Mouse (Mus musculus) NIH3T3 (cell line): ENCODE measurements around the gene Rps6ka5.

ENCODE experiments used
- DNase-seq: peaks from one replicate; pipeline ENCODE4 v3.0.0-alpha.2; 2012; ENCODE audit warnings: low read depth

The Rps6ka5 gene

GRCm38 (mm10) chr12:100594700-100595099 lies 132.1 kb downstream of the Rps6ka5 start:
- DNase-seq: no peak

GRCm38 (mm10) chr12:100586601-100587000 lies 140.2 kb downstream of the Rps6ka5 start:
- DNase-seq: no peak

GRCm38 (mm10) chr12:100579221-100579620 lies 147.6 kb downstream of the Rps6ka5 start:
- DNase-seq: no peak

GRCm38 (mm10) chr12:100578291-100578690 lies 148.5 kb downstream of the Rps6ka5 start:
- DNase-seq: peak; percentile 81

GRCm38 (mm10) chr12:100575739-100576138 lies 151.0 kb downstream of the Rps6ka5 start:
- DNase-seq: peak; percentile 52

GRCm38 (mm10) chr12:100570522-100571072 lies 156.2 kb downstream of the Rps6ka5 start:
- DNase-seq: no peak

GRCm38 (mm10) chr12:100568831-100569230 lies 158.0 kb downstream of the Rps6ka5 start:
- no peak for DNase-seq

GRCm38 (mm10) chr12:100568105-100568504 lies 158.7 kb downstream of the Rps6ka5 start:
- DNase-seq: no peak

GRCm38 (mm10) chr12:100567627-100568026 lies 159.2 kb downstream of the Rps6ka5 start:
- no peak for DNase-seq

- DNase-seq: no peak
These were observed 173.1 kb downstream of the Rps6ka5 start for GRCm38 (mm10) chr12:100553675-100554074.

GRCm38 (mm10) chr12:100551972-100552371 lies 174.8 kb downstream of the Rps6ka5 start:
- DNase-seq: no peak

- DNase-seq: no peak
These were observed 182.6 kb downstream of the Rps6ka5 start for GRCm38 (mm10) chr12:100544194-100544567.

- DNase-seq: no peak
These were observed 183.2 kb downstream of the Rps6ka5 start for GRCm38 (mm10) chr12:100543437-100544193.

- no peak for DNase-seq
These were observed 184.3 kb downstream of the Rps6ka5 start for GRCm38 (mm10) chr12:100542494-100542893.

GRCm38 (mm10) chr12:100542076-100542475 lies 184.7 kb downstream of the Rps6ka5 start:
- no peak for DNase-seq

GRCm38 (mm10) chr12:100539158-100539714 lies 187.5 kb downstream of the Rps6ka5 start:
- no peak for DNase-seq

- DNase-seq: peak; percentile 14
These were observed 188.2 kb downstream of the Rps6ka5 start for GRCm38 (mm10) chr12:100538445-100539157.

- DNase-seq: no peak
These were observed 189.7 kb downstream of the Rps6ka5 start for GRCm38 (mm10) chr12:100537091-100537490.

- DNase-seq: no peak
These were observed 191.8 kb downstream of the Rps6ka5 start for GRCm38 (mm10) chr12:100535028-100535427.

GRCm38 (mm10) chr12:100534028-100534427 lies 192.8 kb downstream of the Rps6ka5 start:
- no peak for DNase-seq

- DNase-seq: no peak
These were observed 193.6 kb downstream of the Rps6ka5 start for GRCm38 (mm10) chr12:100533209-100533608.

GRCm38 (mm10) chr12:100531740-100532139 lies 195.0 kb downstream of the Rps6ka5 start:
- DNase-seq: no peak

GRCm38 (mm10) chr12:100530871-100531270 lies 195.9 kb downstream of the Rps6ka5 start:
- no peak for DNase-seq
